Mouse (Mus musculus): Measurements from ENCODE around the gene Slc44a3. TPM values are rescaled to one million over a fixed set of nuclear protein-coding genes. Genes with fewer than 3 reads are reported as not detected.

Gene Slc44a3
- total RNA-seq, 1 experiment = 2.3 TPM

- Histone ChIP-seq H3K9ac (ENCODE audit: insufficient read depth, low read depth, low read length, poor library complexity, severe bottlenecking) (no peak overlapping the region), H3K27ac (ENCODE audit: insufficient read depth, low read depth, low read length, poor library complexity, severe bottlenecking) (no peak overlapping the region), H3K4me3 (ENCODE audit: insufficient read depth in 1 of 2, low read depth in 1 of 2, low read length in 2 of 2, poor library complexity in 1 of 2, severe bottlenecking in 1 of 2) (no peak overlapping the region), H3K9me3 (ENCODE audit: control insufficient read depth, insufficient read depth, low read depth, low read length) (no peaks in the 10 kb centered on the region), H3K4me1 (ENCODE audit: control insufficient read depth in 2 of 2, insufficient read depth in 2 of 2, low read length in 2 of 2, poor library complexity in 1 of 2) (peaks cover 4 to 15% of the 10 kb centered on the region in 2 experiments; a peak in 2 of 4 replicates), H3K36me3 (ENCODE audit: control insufficient read depth, insufficient read depth, low read length, poor library complexity, severe bottlenecking) (no peaks in the 10 kb centered on the region)
- no peak for TF ChIP-seq CHD2 (IDR thresholded peaks at IDR 0.05; ENCODE audit: low read depth, low read length)
- no peak for TF ChIP-seq HCFC1 (IDR thresholded peaks at IDR 0.05; ENCODE audit: borderline replicate concordance, insufficient read depth, low read length)
- no peak for TF ChIP-seq ZNF384 (IDR thresholded peaks at IDR 0.05; ENCODE audit: low read depth, low read length)
- no peak for TF ChIP-seq MAFK (IDR thresholded peaks at IDR 0.05; ENCODE audit: insufficient read depth, low read depth, low read length)
- TF ChIP-seq ZC3H11A (IDR thresholded peaks at IDR 0.05; ENCODE audit: borderline replicate concordance, low read depth, low read length) = no peak
- no peak for DNase-seq (ENCODE audit: low read depth, low spot score)
- in situ Hi-C loops (cut with MboI; ENCODE audit: low sequenced_read_pairs in 2 of 2, unreplicated experiment in 2 of 2) = no loop called here
Measured at GRCm38 (mm10) chr3:121416171-121417154, 115.7 kb downstream of the Slc44a3 start.

GRCm38 (mm10) chr3:121411450-121411849 lies 120.8 kb downstream of the Slc44a3 start:
- Histone ChIP-seq H3K9me3 (ENCODE audit: control insufficient read depth, insufficient read depth, low read depth, low read length) (no peaks in the 10 kb centered on the region), H3K36me3 (ENCODE audit: control insufficient read depth, insufficient read depth, low read length, poor library complexity, severe bottlenecking) (no peaks in the 10 kb centered on the region), H3K4me1 (ENCODE audit: control insufficient read depth in 2 of 2, insufficient read depth in 2 of 2, low read length in 2 of 2, poor library complexity in 1 of 2) (no peaks in the 10 kb centered on the region), H3K27ac (ENCODE audit: insufficient read depth, low read depth, low read length, poor library complexity, severe bottlenecking) (no peak overlapping the region), H3K4me3 (ENCODE audit: insufficient read depth in 1 of 2, low read depth in 1 of 2, low read length in 2 of 2, poor library complexity in 1 of 2, severe bottlenecking in 1 of 2) (no peak overlapping the region), H3K9ac (ENCODE audit: insufficient read depth, low read depth, low read length, poor library complexity, severe bottlenecking) (no peak overlapping the region)
- DNase-seq (ENCODE audit: low read depth, low spot score) = no peak
- TF ChIP-seq CHD2 (IDR thresholded peaks at IDR 0.05; ENCODE audit: low read depth, low read length) (no peak), ZNF384 (IDR thresholded peaks at IDR 0.05; ENCODE audit: low read depth, low read length) (no peak), HCFC1 (IDR thresholded peaks at IDR 0.05; ENCODE audit: borderline replicate concordance, insufficient read depth, low read length) (no peak), MAFK (IDR thresholded peaks at IDR 0.05; ENCODE audit: insufficient read depth, low read depth, low read length) (no peak), ZC3H11A (IDR thresholded peaks at IDR 0.05; ENCODE audit: borderline replicate concordance, low read depth, low read length) (no peak)
- in situ Hi-C loops (cut with MboI; ENCODE audit: low sequenced_read_pairs in 2 of 2, unreplicated experiment in 2 of 2) = no loop called here

Other genes with a start within 250 kb of the Slc44a3 start
- 0.26 and 0.67 TPM in 2 replicates for gene Tmem56, start 249.3 kb downstream of the Slc44a3 start, total RNA-seq (2012; rRNA removed)
- 18.4 and 30.1 TPM in 2 replicates for gene Alg14, start 240.6 kb downstream of the Slc44a3 start, total RNA-seq (2012; rRNA removed)
- gene Cnn3, start 105.9 kb downstream of the Slc44a3 start, total RNA-seq (2012; rRNA removed) = 140 and 241 TPM in 2 replicates
- gene 4930432M17Rik, start 138.4 kb upstream of the Slc44a3 start, total RNA-seq (2012; rRNA removed) = not detected in 2 replicates
- gene F3, start 191.1 kb upstream of the Slc44a3 start, total RNA-seq (2012; rRNA removed) = 28.4 and 57.8 TPM in 2 replicates